Mouse (Mus musculus) G1E (cell line): ENCODE results near the gene Gm10722. TPM values are rescaled to one million over a fixed set of nuclear protein-coding genes. Genes with fewer than 3 reads are reported as not detected.
"Not testable (repeated sequence)": the region's sequence is repeated elsewhere in the genome, so short reads cannot be mapped to it uniquely, and the experiment has no call there.

Experiments
- ATAC-seq: 2 replicates; pipeline ENCODE4 v1.8.0; 2016; ENCODE audit warnings: mild to moderate bottlenecking; ENCODE audit not compliant: insufficient number of reproducible peaks, poor library complexity, low FRiP score, severe bottlenecking; ENCODE audit errors: extremely low read depth
- DNase-seq: peaks from one replicate; pipeline ENCODE4 v3.0.0; 2012; ENCODE audit warnings: low spot score
- H3K27me3 ChIP-seq: 2 replicates; pipeline ENCODE4 v1.6.1; 2012; ENCODE audit warnings: mild to moderate bottlenecking, low read length, inconsistent platforms; ENCODE audit not compliant: insufficient read depth
- H3K36me3 ChIP-seq: replicated peaks from 2 replicates; pipeline ENCODE3; 2012; ENCODE audit warnings: mild to moderate bottlenecking, inconsistent platforms
- H3K4me1 ChIP-seq: 2 replicates; pipeline ENCODE4 v1.6.1; 2012; ENCODE audit warnings: low read depth, low read length, inconsistent platforms, mixed read lengths; ENCODE audit not compliant: insufficient read depth
- H3K4me3 ChIP-seq: 2 replicates; pipeline ENCODE4 v1.5.1; 2012; ENCODE audit warnings: low read depth, mild to moderate bottlenecking, inconsistent platforms, low read length, moderate library complexity, mixed read lengths
- H3K9me3 ChIP-seq: replicated peaks from 2 replicates; pipeline ENCODE4 v1.6.1; 2012; ENCODE audit warnings: inconsistent platforms
- TAL1 ChIP-seq: conservative IDR thresholded peaks from 2 replicates; pipeline ENCODE4 v1.6.1; 2012; ENCODE audit warnings: low read depth, low read length, inconsistent platforms, mixed read lengths
- polyA plus RNA-seq: library from polyadenylated mRNA; stranded (reverse); fragments of >175 nt; gene quantifications from 2 replicates; pipeline ENCODE4 v1.2.3, GENCODE M21; 2012
- total RNA-seq, 2 experiments: library from RNA; stranded (forward) in 1 of 2; stranded (reverse) in 1 of 2; fragments of 200-1000 nt in 1 of 2; fragments of >200 nt in 1 of 2; fragmentation: Nextera tagmentation in 1 of 2; gene quantifications; 2 replicates each; pipeline ENCODE4 v1.2.3; 2014 to 2017

Gene Gm10722
- total and polyA plus RNA-seq, 3 experiments, result 0.09 to 13.8 TPM; not detected in 1

DNA sequence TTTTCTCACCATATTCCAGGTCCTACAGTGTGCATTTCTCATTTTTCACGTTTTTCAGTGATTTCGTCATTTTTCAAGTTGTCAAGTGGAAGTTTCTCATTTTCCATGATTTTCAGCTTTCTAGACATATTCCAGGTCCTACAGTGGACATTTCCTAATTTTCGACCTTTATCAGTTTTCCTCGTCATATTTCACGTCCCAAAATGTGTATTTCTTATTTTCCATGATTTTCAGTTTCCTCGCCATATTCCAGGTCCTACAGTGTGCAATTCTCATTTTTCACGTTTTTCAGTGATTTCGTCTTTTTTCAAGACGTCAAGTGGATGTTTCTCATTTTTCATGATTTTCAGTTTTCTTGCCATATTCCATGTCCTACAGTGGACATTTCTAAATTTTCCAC lies 26.5 kb downstream of the Gm10722 start:
- DNase-seq, H3K36me3 ChIP-seq, H3K27me3 ChIP-seq, H3K4me3 ChIP-seq, H3K9me3 ChIP-seq, H3K4me1 ChIP-seq: not testable (repeated sequence)
- 0 out of 2 replicates have a peak, but pooled peaks have one; percentile 5 for ATAC-seq

DNA sequence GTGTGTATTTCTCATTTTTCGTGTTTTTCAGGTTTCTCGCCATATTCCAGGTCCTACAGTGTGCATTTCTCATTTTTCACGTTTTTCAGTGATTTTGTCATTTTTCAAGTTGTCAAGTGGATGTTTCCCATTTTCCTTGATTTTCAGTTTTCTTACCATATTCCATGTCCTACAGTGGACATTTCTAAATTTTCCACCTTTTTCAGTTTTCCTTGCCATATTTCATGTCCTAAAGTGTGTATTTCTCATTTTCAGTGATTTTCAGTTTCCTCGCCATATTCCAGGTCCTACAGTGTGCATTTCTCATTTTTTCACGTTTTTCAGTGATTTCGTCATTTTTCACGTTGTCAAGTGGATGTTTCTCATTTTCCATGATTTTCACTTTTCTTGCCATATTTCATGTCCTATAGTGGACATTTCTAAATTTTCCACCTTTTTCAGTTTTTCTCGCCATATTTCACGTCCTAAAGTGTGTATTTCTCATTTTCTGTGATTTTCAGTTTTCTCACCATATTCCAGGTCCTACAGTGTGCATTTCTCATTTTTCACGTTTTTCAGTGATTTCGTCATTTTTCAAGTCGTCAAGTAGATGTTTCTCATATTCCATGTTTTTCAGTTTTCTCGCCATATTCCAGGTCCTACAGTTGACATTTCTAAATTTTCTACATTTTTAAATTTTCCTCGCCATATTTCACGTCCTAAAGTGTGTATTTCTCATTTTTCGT lies 28.7 kb downstream of the Gm10722 start:
- DNase-seq, ATAC-seq, H3K4me1 ChIP-seq: not testable (repeated sequence)

DNA sequence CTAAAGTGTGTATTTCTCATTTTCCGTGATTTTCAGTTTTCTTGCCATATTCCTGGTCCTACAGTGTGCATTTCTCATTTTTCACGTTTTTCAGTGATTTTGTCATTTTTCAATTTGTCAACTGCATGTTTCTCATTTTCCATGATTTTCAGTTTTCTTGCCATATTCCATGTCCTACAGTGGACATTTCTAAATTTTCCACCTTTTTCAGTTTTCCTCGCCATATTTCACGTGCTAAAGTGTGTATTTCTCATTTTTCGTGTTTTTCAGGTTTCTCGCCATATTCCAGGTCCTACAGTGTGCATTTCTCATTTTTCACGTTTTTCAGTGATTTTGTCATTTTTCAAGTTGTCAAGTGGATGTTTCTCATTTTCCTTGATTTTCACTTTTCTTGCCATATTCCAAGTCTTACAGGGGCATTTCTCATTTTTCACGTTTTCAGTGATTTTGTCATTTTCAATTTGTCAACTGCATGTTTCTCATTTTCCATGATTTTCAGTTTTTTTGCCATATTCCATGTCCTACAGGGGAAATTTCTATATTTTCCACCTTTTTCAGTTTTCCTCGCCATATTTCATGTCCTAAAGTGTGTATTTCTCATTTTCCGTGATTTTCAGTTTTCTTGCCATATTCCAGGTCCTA lies 30.1 kb downstream of the Gm10722 start:
- not testable (repeated sequence) for ATAC-seq, DNase-seq, H3K4me1 ChIP-seq, H3K36me3 ChIP-seq, H3K4me3 ChIP-seq, H3K27me3 ChIP-seq, H3K9me3 ChIP-seq

More for the DNA sequence above, 28.7 kb downstream of the Gm10722 start:
- H3K36me3 ChIP-seq, H3K4me3 ChIP-seq, H3K27me3 ChIP-seq, H3K9me3 ChIP-seq: not testable (repeated sequence)
- 0 out of 2 replicates have a peak, but pooled peaks have one; percentile 4 for TF ChIP-seq TAL1

DNA sequence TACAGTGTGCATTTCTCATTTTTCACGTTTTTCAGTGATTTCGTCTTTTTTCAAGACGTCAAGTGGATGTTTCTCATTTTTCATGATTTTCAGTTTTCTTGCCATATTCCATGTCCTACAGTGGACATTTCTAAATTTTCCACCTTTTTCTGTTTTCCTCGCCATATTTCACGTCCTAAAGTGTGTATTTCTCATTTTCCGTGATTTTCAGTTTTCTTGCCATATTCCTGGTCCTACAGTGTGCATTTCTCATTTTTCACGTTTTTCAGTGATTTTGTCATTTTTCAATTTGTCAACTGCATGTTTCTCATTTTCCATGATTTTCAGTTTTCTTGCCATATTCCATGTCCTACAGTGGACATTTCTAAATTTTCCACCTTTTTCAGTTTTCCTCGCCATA lies 33.6 kb downstream of the Gm10722 start, which contains the start of gene Gm17535:
TSS of gene Gm17535 (plus strand) at position 301 of the 400 bp plus-strand sequence.
- not testable (repeated sequence) for H3K36me3 ChIP-seq, DNase-seq, ATAC-seq, H3K4me3 ChIP-seq, H3K27me3 ChIP-seq, H3K4me1 ChIP-seq, H3K9me3 ChIP-seq

GRCm38 (mm10) chr9:3036577-3036976 lies 35.9 kb downstream of the Gm10722 start, which contains the start of gene Gm10715:
Gene Gm10715, plus strand, starts transcription at chr9:3036877.
- not testable (repeated sequence) for DNase-seq, H3K36me3 ChIP-seq, ATAC-seq

GRCm38 (mm10) chr9:3038161-3038560 lies 37.4 kb downstream of the Gm10722 start:
- H3K27me3 ChIP-seq, H3K9me3 ChIP-seq, DNase-seq, ATAC-seq, H3K4me3 ChIP-seq, H3K36me3 ChIP-seq, H3K4me1 ChIP-seq: not testable (repeated sequence)

More at GRCm38 (mm10) chr9:3036577-3036976, 35.9 kb downstream of the Gm10722 start, which contains the start of gene Gm10715:
- not testable (repeated sequence) for H3K4me1 ChIP-seq, H3K4me3 ChIP-seq, H3K9me3 ChIP-seq, H3K27me3 ChIP-seq

Other genes starting within 250 kb of the Gm10722 start
- gene Gm11168, start 2.4 kb downstream of the Gm10722 start, total RNA-seq (2014; fragmentation: Nextera tagmentation), result 1.9 and 3.6 TPM in 2 replicates
- 12.4 and 16.0 TPM in 2 replicates for gene Gm11168, start 2.4 kb downstream of the Gm10722 start, total RNA-seq (2017)
- gene Gm11168, start 2.4 kb downstream of the Gm10722 start, polyA plus RNA-seq, result 0.12 TPM in 1 of 2 replicates, not detected in the other
- not detected in 2 replicates for gene Gm10721, start 12.2 kb downstream of the Gm10722 start, total RNA-seq (2014; fragmentation: Nextera tagmentation)
- 17.5 and 19.1 TPM in 2 replicates for gene Gm10721, start 12.2 kb downstream of the Gm10722 start, total RNA-seq (2017)
- gene Gm10721, start 12.2 kb downstream of the Gm10722 start, polyA plus RNA-seq, result 0.11 TPM in 2 replicates
- gene Gm10720, start 14.7 kb downstream of the Gm10722 start, total RNA-seq (2014; fragmentation: Nextera tagmentation), result not detected in 2 replicates
- 5.0 and 7.5 TPM in 2 replicates for gene Gm10720, start 14.7 kb downstream of the Gm10722 start, total RNA-seq (2017)
- not detected in 2 replicates for gene Gm10720, start 14.7 kb downstream of the Gm10722 start, polyA plus RNA-seq
- 3.2 TPM in 1 of 2 replicates, not detected in the other for gene Gm10719, start 16.5 kb downstream of the Gm10722 start, total RNA-seq (2014; fragmentation: Nextera tagmentation)
- 106 and 146 TPM in 2 replicates for gene Gm10719, start 16.5 kb downstream of the Gm10722 start, total RNA-seq (2017)
- 0.38 and 1.0 TPM in 2 replicates for gene Gm10719, start 16.5 kb downstream of the Gm10722 start, polyA plus RNA-seq
- gene Gm10718, start 22.6 kb downstream of the Gm10722 start, total RNA-seq (2014; fragmentation: Nextera tagmentation), result not detected in 2 replicates
- gene Gm10718, start 22.6 kb downstream of the Gm10722 start, total RNA-seq (2017), result 46.0 and 52.3 TPM in 2 replicates
- gene Gm10718, start 22.6 kb downstream of the Gm10722 start, polyA plus RNA-seq, result 1.3 and 2.6 TPM in 2 replicates
- 1.4 TPM in 1 of 2 replicates, not detected in the other for gene Gm10717, start 24.5 kb downstream of the Gm10722 start, total RNA-seq (2014; fragmentation: Nextera tagmentation)
- 51.8 and 65.5 TPM in 2 replicates for gene Gm10717, start 24.5 kb downstream of the Gm10722 start, total RNA-seq (2017)
- 0.14 and 0.45 TPM in 2 replicates for gene Gm10717, start 24.5 kb downstream of the Gm10722 start, polyA plus RNA-seq
- not detected in 2 replicates for gene Gm17535, start 33.7 kb downstream of the Gm10722 start, total RNA-seq (2014; fragmentation: Nextera tagmentation)
- 6.6 and 8.5 TPM in 2 replicates for gene Gm17535, start 33.7 kb downstream of the Gm10722 start, total RNA-seq (2017)
- gene Gm17535, start 33.7 kb downstream of the Gm10722 start, polyA plus RNA-seq, result 0.09 TPM in 1 of 2 replicates, not detected in the other
- 1.2 TPM in 1 of 2 replicates, not detected in the other for gene Gm10715, start 36.0 kb downstream of the Gm10722 start, total RNA-seq (2014; fragmentation: Nextera tagmentation)
- 9.5 and 13.9 TPM in 2 replicates for gene Gm10715, start 36.0 kb downstream of the Gm10722 start, total RNA-seq (2017)
- gene Gm10715, start 36.0 kb downstream of the Gm10722 start, polyA plus RNA-seq, result not detected in 2 replicates